In the genomic region with DNA sequence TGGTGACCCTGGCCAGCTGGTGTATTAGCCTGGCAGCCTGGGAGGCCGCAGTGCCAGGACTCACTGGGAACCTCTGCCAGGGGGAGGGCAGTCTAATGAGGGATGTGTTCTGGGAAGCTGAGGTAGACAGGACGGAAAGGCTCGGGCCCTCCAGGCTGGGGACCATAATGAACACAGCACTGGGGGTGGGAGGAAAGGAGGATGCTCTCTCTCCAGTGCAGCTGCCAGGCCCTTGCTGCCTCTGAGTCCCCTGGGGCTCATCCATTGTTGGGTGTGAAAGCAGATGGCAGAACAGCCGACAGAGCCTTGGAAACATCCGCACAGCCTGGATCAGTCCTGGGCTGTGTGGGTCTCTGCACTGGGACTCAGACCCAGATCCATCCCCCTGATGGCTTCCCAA, we compare ENCODE assay signal across 8 mouse cellular contexts. TPM values are rescaled to one million over a fixed set of nuclear protein-coding genes. Genes with fewer than 3 reads are reported as not detected.
DNase-seq lines count a peak whose midpoint lies in the region; ATAC-seq and TF ChIP-seq lines count a peak whose summit lies in the region.

No protein-coding gene starts in this region.

- WGBS in cerebellum, adult 2 months = 40% methylated on average over 5 of the region's 5 CpGs
- 21% methylated on average over 5 of the region's 5 CpGs for WGBS in hindbrain, embryonic 13.5 days
- 19% methylated on average over 5 of the region's 5 CpGs for WGBS in midbrain, embryonic 14.5 days

- H3K27me3 ChIP-seq in cerebellum, adult 2 months (ENCODE audit: control insufficient read depth, insufficient read depth, low read length) = no peaks in the 10 kb centered on the region
- H3K27me3 ChIP-seq in hindbrain, embryonic 13.5 days = no peaks in the 10 kb centered on the region
- H3K27me3 ChIP-seq in midbrain, embryonic 14.5 days (ENCODE audit: control insufficient read depth, insufficient read depth, low read length) = no peaks in the 10 kb centered on the region

- no peak overlapping the region for H3K4me3 ChIP-seq in cerebellum, adult 2 months (replicated peaks; ENCODE audit: insufficient read depth, low read depth, low read length)
- H3K4me3 ChIP-seq in hindbrain, embryonic 13.5 days = no peak overlapping the region
- no peak overlapping the region for H3K4me3 ChIP-seq in midbrain, embryonic 14.5 days (replicated peaks; ENCODE audit: low read depth, low read length)

- TF ChIP-seq POLR2A in cerebellum, adult 2 months (IDR thresholded peaks at IDR 0.05; ENCODE audit: borderline replicate concordance, insufficient read depth, low read length) = no peak

- ATAC-seq in hindbrain, embryonic 13.5 days (ENCODE audit: low FRiP score) = 0 out of 2 replicates have a peak, but pooled peaks have one; percentile 31
- peak; percentile 13; the same call in 1 of the 2 replicates for ATAC-seq in midbrain, embryonic 14.5 days (ENCODE audit: low FRiP score, low TSS enrichment)
- ATAC-seq in megakaryocyte-erythroid progenitor cell, adult 5-6 weeks (replicated peaks; ENCODE audit: low FRiP score, low TSS enrichment, poor library complexity, severe bottlenecking) = no peak

- H3K9me3 ChIP-seq in hindbrain, embryonic 13.5 days = no peaks in the 10 kb centered on the region
- H3K9me3 ChIP-seq in midbrain, embryonic 14.5 days (ENCODE audit: control insufficient read depth, low read length) = no peaks in the 10 kb centered on the region

- peak overlapping the region; percentile 43; the same call in 1 of the 2 replicates for H3K9ac ChIP-seq in hindbrain, embryonic 13.5 days
- no peak overlapping the region for H3K9ac ChIP-seq in midbrain, embryonic 14.5 days (replicated peaks; ENCODE audit: low read length)

- peak overlapping the region; percentile 94; the same call in 1 of the 2 replicates for H3K27ac ChIP-seq in cerebellum, adult 2 months (ENCODE audit: insufficient read depth, low read length)
- peak overlapping the region; percentile 79 for H3K27ac ChIP-seq in hindbrain, embryonic 13.5 days
- H3K27ac ChIP-seq in midbrain, embryonic 14.5 days (replicated peaks; ENCODE audit: low read depth, low read length) = peak overlapping the region; percentile 37; the same call in 1 of the 2 replicates

- H3K4me2 ChIP-seq in hindbrain, embryonic 13.5 days = no peak overlapping the region
- H3K4me2 ChIP-seq in midbrain, embryonic 14.5 days (ENCODE audit: low read length) = no peak overlapping the region

- peaks cover 32% of the 10 kb centered on the region for H3K4me1 ChIP-seq in cerebellum, adult 2 months (ENCODE audit: control insufficient read depth, insufficient read depth, low read length)
- peaks cover 45% of the 10 kb centered on the region for H3K4me1 ChIP-seq in hindbrain, embryonic 13.5 days (replicated peaks)
- H3K4me1 ChIP-seq in midbrain, embryonic 14.5 days (ENCODE audit: control insufficient read depth, insufficient read depth, low read length) = peaks cover 27% of the 10 kb centered on the region

- no peak for TF ChIP-seq CTCF in cerebellum, adult 2 months (IDR thresholded peaks at IDR 0.05; ENCODE audit: borderline replicate concordance, insufficient read depth, low read depth, low read length)

- peak in 1 of 2 experiments; percentile 53 for DNase-seq in cerebellum, adult 2 months
- DNase-seq in cerebellum, adult 11 months = no peak
- peak; percentile 51 for DNase-seq in right cerebral cortex, adult 18-20 months
- no peak for DNase-seq in right cerebral cortex, postnatal 25 days
- DNase-seq in midbrain, embryonic 14.5 days = peak; percentile 63
- no peak for DNase-seq in urinary bladder, postnatal 14 days (ENCODE audit: low spot score)

- no peaks in the 10 kb centered on the region for H3K36me3 ChIP-seq in hindbrain, embryonic 13.5 days
- H3K36me3 ChIP-seq in midbrain, embryonic 14.5 days (ENCODE audit: control insufficient read depth, insufficient read depth, low read length) = no peaks in the 10 kb centered on the region

RNA-seq across cellular contexts. Expression of gene Cerk, which starts 2.2 kb away (rescaled TPM):
- polyA plus RNA-seq in cerebellum, adult 2 months (2012; rRNA removed) = 152 and 159 TPM in 2 replicates
- polyA plus RNA-seq in hindbrain, embryonic 13.5 days (2015; fragmentation: Nextera tagmentation; extraction: Ambion mirVana) = 24.3 and 24.5 TPM in 2 replicates
- 20.3 and 23.5 TPM in 2 replicates for polyA plus RNA-seq in midbrain, embryonic 14.5 days (2014; fragmentation: Nextera tagmentation; extraction: Ambion mirVana)
- total RNA-seq in megakaryocyte-erythroid progenitor cell, adult 5-6 weeks (2014; fragmentation: Nextera tagmentation) = 5.6 and 7.1 TPM in 2 replicates
- 3.5 and 6.1 TPM in 2 replicates for total RNA-seq in megakaryocyte-erythroid progenitor cell, adult 5-6 weeks (2017)

RNA-seq across cellular contexts. Expression of gene Tbc1d22a, which starts 26.1 kb away (rescaled TPM):
- polyA plus RNA-seq in cerebellum, adult 2 months (2012; rRNA removed) = 23.0 and 23.3 TPM in 2 replicates
- polyA plus RNA-seq in hindbrain, embryonic 13.5 days (2015; fragmentation: Nextera tagmentation; extraction: Ambion mirVana) = 12.1 and 13.5 TPM in 2 replicates
- polyA plus RNA-seq in midbrain, embryonic 14.5 days (2014; fragmentation: Nextera tagmentation; extraction: Ambion mirVana) = 9.3 and 11.9 TPM in 2 replicates
- 13.0 and 13.7 TPM in 2 replicates for total RNA-seq in megakaryocyte-erythroid progenitor cell, adult 5-6 weeks (2014; fragmentation: Nextera tagmentation)
- 12.5 and 13.5 TPM in 2 replicates for total RNA-seq in megakaryocyte-erythroid progenitor cell, adult 5-6 weeks (2017)

Comparison
In these comparisons a context has a peak if more than half of its experiments do, and no peak if none do; other contexts are left out.
1. DNase-seq: peak in right cerebral cortex, adult 18-20 months (single experiment) and midbrain, embryonic 14.5 days (single experiment); none in cerebellum, adult 11 months (single experiment), right cerebral cortex, postnatal 25 days (single experiment) and urinary bladder, postnatal 14 days (single experiment).
2. H3K27ac ChIP-seq: peak in every context shown above with its lines; median percentile 94 in cerebellum, adult 2 months; 79 in hindbrain, embryonic 13.5 days; 37 in midbrain, embryonic 14.5 days.